Mouse (Mus musculus): Measurements from ENCODE around the gene Gm20696. TPM values are rescaled to one million over a fixed set of nuclear protein-coding genes. Genes with fewer than 3 reads are reported as not detected.
A peak's percentile ranks its signal among the peaks of the same experiment; 100 is the strongest.

Gene Gm20696
- polyA plus RNA-seq, 1 experiment from 2014 or later = 5.3 TPM

GRCm38 (mm10) chr6:99546416-99546815 is 120.2 kb downstream of the Gm20696 start:
- no peak overlapping the region for H3K27ac ChIP-seq (ENCODE audit: low read depth, low read length)
- H3K9me3 ChIP-seq (ENCODE audit: control insufficient read depth, low read length) = no peaks in the 10 kb centered on the region
- no peaks in the 10 kb centered on the region for H3K27me3 ChIP-seq (ENCODE audit: control insufficient read depth, insufficient read depth, low read length)
- no peaks in the 10 kb centered on the region for H3K36me3 ChIP-seq (ENCODE audit: control insufficient read depth, insufficient read depth, low read length)
- ATAC-seq (replicated peaks; ENCODE audit: low FRiP score) (no peak), DNase-seq (ENCODE audit: low spot score) (no peak)
- H3K9ac ChIP-seq (ENCODE audit: low read length) = no peak overlapping the region
- H3K4me1 ChIP-seq (replicated peaks; ENCODE audit: control insufficient read depth, insufficient read depth, low read length) = no peaks in the 10 kb centered on the region
- H3K4me2 ChIP-seq (ENCODE audit: low read depth, low read length, severe bottlenecking) = no peak overlapping the region
- WGBS = 91% methylated on average over 2 of the region's 2 CpGs
- H3K4me3 ChIP-seq (ENCODE audit: low read depth, low read length) = no peak overlapping the region

DNA sequence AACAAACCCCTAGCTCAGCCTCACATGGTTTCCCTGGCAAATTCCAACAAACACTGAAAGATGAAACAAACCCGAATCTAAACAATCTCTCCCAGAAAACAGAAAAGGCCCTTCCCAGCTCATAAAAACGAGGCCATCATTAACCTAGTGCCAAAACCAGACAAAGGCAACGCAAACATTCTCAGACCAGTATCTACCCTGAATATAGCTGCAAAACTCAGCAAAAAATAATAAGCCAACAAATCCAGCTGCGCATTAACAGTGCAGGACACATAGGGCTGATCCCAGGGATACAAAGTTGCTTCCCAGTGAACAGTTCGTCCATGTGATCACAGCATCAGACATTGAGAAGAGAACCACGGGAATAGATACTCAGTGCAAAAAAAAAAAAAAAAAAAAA is 121.2 kb downstream of the Gm20696 start:
- no peaks in the 10 kb centered on the region for H3K9me3 ChIP-seq (ENCODE audit: control insufficient read depth, low read length)
- H3K4me1 ChIP-seq (replicated peaks; ENCODE audit: control insufficient read depth, insufficient read depth, low read length) = no peaks in the 10 kb centered on the region
- DNase-seq (ENCODE audit: low spot score) (no peak), ATAC-seq (replicated peaks; ENCODE audit: low FRiP score) (no peak)
- 82% methylated on average over 6 of the region's 6 CpGs for WGBS
- no peak overlapping the region for H3K4me2 ChIP-seq (ENCODE audit: low read depth, low read length, severe bottlenecking)
- H3K27ac ChIP-seq (ENCODE audit: low read depth, low read length) = no peak overlapping the region
- H3K4me3 ChIP-seq (ENCODE audit: low read depth, low read length) = no peak overlapping the region
- H3K36me3 ChIP-seq (ENCODE audit: control insufficient read depth, insufficient read depth, low read length) = no peaks in the 10 kb centered on the region
- no peaks in the 10 kb centered on the region for H3K27me3 ChIP-seq (ENCODE audit: control insufficient read depth, insufficient read depth, low read length)
- no peak overlapping the region for H3K9ac ChIP-seq (ENCODE audit: low read length)

DNA sequence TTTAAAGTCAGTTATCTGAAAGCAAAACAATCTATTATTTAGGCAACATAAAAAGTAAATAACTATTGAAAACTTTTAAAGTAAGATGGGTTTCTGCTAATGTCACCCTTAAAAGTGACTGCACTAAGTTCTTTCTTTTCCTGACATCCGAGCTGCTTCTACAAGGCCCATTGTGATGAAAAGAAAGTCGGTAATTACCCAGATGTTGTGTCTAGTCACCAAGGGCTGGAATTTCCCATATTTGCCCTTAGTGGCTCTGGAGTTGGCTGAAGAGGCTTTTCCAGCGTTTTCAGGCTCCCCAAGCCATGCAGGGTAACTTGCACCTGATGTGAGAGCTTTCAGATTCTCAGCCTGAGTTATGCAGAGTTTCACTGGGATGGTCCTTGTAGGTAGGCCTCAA is 125.5 kb downstream of the Gm20696 start:
- ATAC-seq (replicated peaks; ENCODE audit: low FRiP score) (no peak), DNase-seq (ENCODE audit: low spot score) (no peak)
- Histone ChIP-seq H3K27ac (ENCODE audit: low read depth, low read length) (no peak overlapping the region), H3K4me2 (ENCODE audit: low read depth, low read length, severe bottlenecking) (no peak overlapping the region), H3K4me3 (ENCODE audit: low read depth, low read length) (no peak overlapping the region), H3K9me3 (ENCODE audit: control insufficient read depth, low read length) (no peaks in the 10 kb centered on the region), H3K36me3 (ENCODE audit: control insufficient read depth, insufficient read depth, low read length) (no peaks in the 10 kb centered on the region), H3K27me3 (ENCODE audit: control insufficient read depth, insufficient read depth, low read length) (no peaks in the 10 kb centered on the region), H3K9ac (ENCODE audit: low read length) (no peak overlapping the region), H3K4me1 (replicated peaks; ENCODE audit: control insufficient read depth, insufficient read depth, low read length) (no peaks in the 10 kb centered on the region)
- WGBS = 45% methylated on average over 3 of the region's 3 CpGs

DNA sequence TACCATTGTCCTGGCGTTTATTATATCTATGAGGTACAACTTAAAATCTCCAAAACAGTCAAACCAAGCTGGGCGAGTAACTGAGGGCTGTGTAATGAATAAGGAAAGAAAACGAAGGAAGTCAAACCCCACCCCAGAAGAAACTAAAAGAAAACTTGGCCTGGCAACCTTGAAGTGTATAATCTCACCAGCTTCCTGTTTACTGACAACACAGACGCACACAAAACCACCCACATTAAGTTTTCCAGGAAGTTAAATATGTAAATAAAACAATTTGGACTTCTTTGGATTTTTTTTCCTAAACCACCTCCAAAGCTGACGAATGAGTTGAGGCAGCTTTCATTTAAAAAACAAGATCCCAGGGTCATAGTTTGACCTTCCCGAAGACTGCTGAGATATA is 125.9 kb downstream of the Gm20696 start:
- Histone ChIP-seq H3K9ac (ENCODE audit: low read length) (no peak overlapping the region), H3K4me1 (replicated peaks; ENCODE audit: control insufficient read depth, insufficient read depth, low read length) (no peaks in the 10 kb centered on the region), H3K4me2 (ENCODE audit: low read depth, low read length, severe bottlenecking) (no peak overlapping the region), H3K9me3 (ENCODE audit: control insufficient read depth, low read length) (no peaks in the 10 kb centered on the region), H3K36me3 (ENCODE audit: control insufficient read depth, insufficient read depth, low read length) (no peaks in the 10 kb centered on the region), H3K27me3 (ENCODE audit: control insufficient read depth, insufficient read depth, low read length) (no peaks in the 10 kb centered on the region), H3K27ac (ENCODE audit: low read depth, low read length) (no peak overlapping the region), H3K4me3 (ENCODE audit: low read depth, low read length) (no peak overlapping the region)
- 78% methylated on average over 6 of the region's 6 CpGs for WGBS
- DNase-seq (ENCODE audit: low spot score) (no peak), ATAC-seq (replicated peaks; ENCODE audit: low FRiP score) (no peak)

- ATAC-seq (replicated peaks; ENCODE audit: low FRiP score) (no peak), DNase-seq (ENCODE audit: low spot score) (no peak)
- Histone ChIP-seq H3K4me2 (ENCODE audit: low read depth, low read length, severe bottlenecking) (no peak overlapping the region), H3K4me1 (replicated peaks; ENCODE audit: control insufficient read depth, insufficient read depth, low read length) (no peaks in the 10 kb centered on the region), H3K9ac (ENCODE audit: low read length) (no peak overlapping the region), H3K4me3 (ENCODE audit: low read depth, low read length) (no peak overlapping the region), H3K9me3 (ENCODE audit: control insufficient read depth, low read length) (no peaks in the 10 kb centered on the region), H3K36me3 (ENCODE audit: control insufficient read depth, insufficient read depth, low read length) (no peaks in the 10 kb centered on the region), H3K27me3 (ENCODE audit: control insufficient read depth, insufficient read depth, low read length) (no peaks in the 10 kb centered on the region), H3K27ac (ENCODE audit: low read depth, low read length) (no peak overlapping the region)
- 88% methylated on average over 5 of the region's 5 CpGs for WGBS
Measured at GRCm38 (mm10) chr6:99540146-99540545, 126.5 kb downstream of the Gm20696 start.

- no peaks in the 10 kb centered on the region for H3K9me3 ChIP-seq (ENCODE audit: control insufficient read depth, low read length)
- no peak overlapping the region for H3K27ac ChIP-seq (ENCODE audit: low read depth, low read length)
- no peaks in the 10 kb centered on the region for H3K36me3 ChIP-seq (ENCODE audit: control insufficient read depth, insufficient read depth, low read length)
- H3K9ac ChIP-seq (ENCODE audit: low read length) = no peak overlapping the region
- H3K4me1 ChIP-seq (replicated peaks; ENCODE audit: control insufficient read depth, insufficient read depth, low read length) = no peaks in the 10 kb centered on the region
- H3K4me3 ChIP-seq (ENCODE audit: low read depth, low read length) = no peak overlapping the region
- ATAC-seq (replicated peaks; ENCODE audit: low FRiP score) = no peak
- no peaks in the 10 kb centered on the region for H3K27me3 ChIP-seq (ENCODE audit: control insufficient read depth, insufficient read depth, low read length)
- H3K4me2 ChIP-seq (ENCODE audit: low read depth, low read length, severe bottlenecking) = no peak overlapping the region
- no peak for DNase-seq (ENCODE audit: low spot score)
- 90% methylated on average over 17 of the region's 17 CpGs for WGBS
Measured at GRCm38 (mm10) chr6:99538194-99538941, 128.2 kb downstream of the Gm20696 start.

- Histone ChIP-seq H3K27ac (ENCODE audit: low read depth, low read length) (no peak overlapping the region), H3K4me1 (replicated peaks; ENCODE audit: control insufficient read depth, insufficient read depth, low read length) (no peaks in the 10 kb centered on the region), H3K9me3 (ENCODE audit: control insufficient read depth, low read length) (no peaks in the 10 kb centered on the region), H3K4me2 (ENCODE audit: low read depth, low read length, severe bottlenecking) (no peak overlapping the region), H3K4me3 (ENCODE audit: low read depth, low read length) (no peak overlapping the region), H3K27me3 (ENCODE audit: control insufficient read depth, insufficient read depth, low read length) (no peaks in the 10 kb centered on the region), H3K9ac (ENCODE audit: low read length) (no peak overlapping the region), H3K36me3 (ENCODE audit: control insufficient read depth, insufficient read depth, low read length) (no peaks in the 10 kb centered on the region)
- 49% methylated on average over 5 of the region's 5 CpGs for WGBS
- ATAC-seq (replicated peaks; ENCODE audit: low FRiP score) (no peak), DNase-seq (ENCODE audit: low spot score) (no peak)
Measured at GRCm38 (mm10) chr6:99534211-99534745, 132.3 kb downstream of the Gm20696 start.

DNA sequence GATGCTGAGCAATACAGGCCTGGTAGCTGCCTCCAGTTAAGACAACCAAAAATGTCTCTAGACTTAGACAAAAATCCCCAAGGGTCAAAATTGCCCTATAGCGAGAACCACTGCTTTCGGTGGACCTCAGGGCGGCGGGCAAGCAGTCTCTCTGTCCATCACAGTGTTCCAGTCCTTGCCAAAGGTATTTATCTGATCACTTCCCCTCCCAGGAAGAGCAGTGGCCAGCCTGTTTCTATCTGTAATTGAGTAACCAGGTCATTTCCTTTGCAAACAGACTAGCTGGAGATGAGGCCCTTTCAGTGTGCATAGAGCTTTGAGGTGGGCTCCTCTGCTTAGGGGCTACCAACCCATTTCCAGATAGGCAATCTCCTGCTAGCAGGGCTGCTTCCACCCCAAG is 134.1 kb downstream of the Gm20696 start:
- Histone ChIP-seq H3K27ac (ENCODE audit: low read depth, low read length) (no peak overlapping the region), H3K4me2 (ENCODE audit: low read depth, low read length, severe bottlenecking) (no peak overlapping the region), H3K4me3 (ENCODE audit: low read depth, low read length) (no peak overlapping the region), H3K36me3 (ENCODE audit: control insufficient read depth, insufficient read depth, low read length) (no peaks in the 10 kb centered on the region; the same call in 1 of the 2 replicates), H3K9me3 (ENCODE audit: control insufficient read depth, low read length) (no peaks in the 10 kb centered on the region), H3K9ac (ENCODE audit: low read length) (no peak overlapping the region), H3K4me1 (replicated peaks; ENCODE audit: control insufficient read depth, insufficient read depth, low read length) (no peaks in the 10 kb centered on the region), H3K27me3 (ENCODE audit: control insufficient read depth, insufficient read depth, low read length) (no peaks in the 10 kb centered on the region)
- 86% methylated on average over 4 of the region's 4 CpGs for WGBS
- ATAC-seq (replicated peaks; ENCODE audit: low FRiP score) = no peak
- DNase-seq (ENCODE audit: low spot score) = no peak

GRCm38 (mm10) chr6:99528972-99529371 is 137.6 kb downstream of the Gm20696 start:
- no peaks in the 10 kb centered on the region for H3K27me3 ChIP-seq (ENCODE audit: control insufficient read depth, insufficient read depth, low read length)
- no peaks in the 10 kb centered on the region for H3K4me1 ChIP-seq (replicated peaks; ENCODE audit: control insufficient read depth, insufficient read depth, low read length)
- no peak overlapping the region for H3K4me2 ChIP-seq (ENCODE audit: low read depth, low read length, severe bottlenecking)
- ATAC-seq (replicated peaks; ENCODE audit: low FRiP score) (no peak), DNase-seq (ENCODE audit: low spot score) (peak; percentile 4)
- no peak overlapping the region for H3K27ac ChIP-seq (ENCODE audit: low read depth, low read length)
- no peak overlapping the region for H3K9ac ChIP-seq (ENCODE audit: low read length)
- peaks cover 4% of the 10 kb centered on the region; the same call in 1 of the 2 replicates for H3K9me3 ChIP-seq (ENCODE audit: control insufficient read depth, low read length)
- 69% methylated on average over 2 of the region's 2 CpGs for WGBS
- H3K4me3 ChIP-seq (ENCODE audit: low read depth, low read length) = no peak overlapping the region
- no peaks in the 10 kb centered on the region; the same call in 1 of the 2 replicates for H3K36me3 ChIP-seq (ENCODE audit: control insufficient read depth, insufficient read depth, low read length)

Measured in forebrain, embryonic 11.5 days (tissue).